Mouse (Mus musculus) kidney, embryonic 14.5 days (tissue): ENCODE results near the gene Pla2g12b. TPM values are rescaled to one million over a fixed set of nuclear protein-coding genes. Genes with fewer than 3 reads are reported as not detected.

Source experiments
- ATAC-seq: fragments of 200-750 bp; cut with Nextera tagmentation; 2 replicates; pipeline ENCODE4 v1.8.0; 2017; ENCODE audit warnings: moderate number of reproducible peaks, mild to moderate bottlenecking, moderate TSS enrichment, moderate library complexity; ENCODE audit not compliant: low FRiP score, low TSS enrichment
- H3K27ac ChIP-seq: fragments of 300-500 bp; sonication (generic); 2 replicates; pipeline ENCODE4 v1.5.1; 2014; ENCODE audit warnings: low read depth, mild to moderate bottlenecking, low read length, moderate library complexity, mixed read lengths
- H3K27me3 ChIP-seq: fragments of 300-500 bp; sonication (generic); 2 replicates; pipeline ENCODE4 v1.6.1; 2014; ENCODE audit warnings: mild to moderate bottlenecking, low read length; ENCODE audit not compliant: control insufficient read depth, insufficient read depth
- H3K36me3 ChIP-seq: fragments of 300-500 bp; sonication (generic); 2 replicates; pipeline ENCODE4 v1.6.1; 2014; ENCODE audit warnings: low read length, mixed read lengths; ENCODE audit not compliant: control insufficient read depth, insufficient read depth
- H3K4me1 ChIP-seq: fragments of 300-500 bp; sonication (generic); 2 replicates; pipeline ENCODE4 v1.6.1; 2014; ENCODE audit warnings: low read length, mixed read lengths; ENCODE audit not compliant: control insufficient read depth, insufficient read depth
- H3K4me2 ChIP-seq: fragments of 300-500 bp; sonication (generic); replicated peaks from 2 replicates; pipeline ENCODE4 v1.6.1; 2014; ENCODE audit warnings: low read depth, mild to moderate bottlenecking, low read length
- H3K4me3 ChIP-seq: fragments of 300-500 bp; sonication (generic); 2 replicates; pipeline ENCODE4 v1.5.1; 2014; ENCODE audit warnings: mild to moderate bottlenecking, low read length
- H3K9ac ChIP-seq: fragments of 300-500 bp; sonication (generic); 2 replicates; pipeline ENCODE4 v1.6.1; 2014; ENCODE audit warnings: low read depth, mild to moderate bottlenecking, low read length, moderate library complexity
- H3K9me3 ChIP-seq: fragments of 300-500 bp; sonication (generic); 2 replicates; pipeline ENCODE4 v1.6.1; 2016; ENCODE audit warnings: low read length; ENCODE audit not compliant: control insufficient read depth
- WGBS: fragments of 180-500 bp; shearing (Covaris S2); extraction: QIAGEN DNeasy Blood & Tissue Kit; methylation state at CpG from one replicate; pipeline ENCODE4 v1.1.7; 2014; 5-methylcytosine and 5-hydroxymethylcytosine counted together
- polyA plus RNA-seq: library from polyadenylated mRNA; unstranded; fragments of >200 nt; fragmentation: Nextera tagmentation; extraction: Ambion mirVana; gene quantifications from 2 replicates; pipeline ENCODE4 v1.2.1, GENCODE M21; 2014

The Pla2g12b gene
- polyA plus RNA-seq, 1 experiment from 2014 or later = 0.85 TPM

- Histone ChIP-seq H3K9me3 (no peaks in the 10 kb centered on the region), H3K9ac (no peak overlapping the region), H3K27ac (no peak overlapping the region), H3K27me3 (no peaks in the 10 kb centered on the region), H3K4me3 (no peak overlapping the region), H3K4me1 (no peaks in the 10 kb centered on the region), H3K4me2 (no peak overlapping the region), H3K36me3 (peaks cover 3% of the 10 kb centered on the region; the same call in 1 of the 2 replicates)
- no peak for ATAC-seq
- 84% methylated on average over 4 of the region's 4 CpGs for WGBS
Observed at GRCm38 (mm10) chr10:59466626-59467025, 63.2 kb downstream of the Pla2g12b start.

- WGBS = 93% methylated on average over 12 of the region's 12 CpGs
Observed at GRCm38 (mm10) chr10:59467297-59467696, 63.8 kb downstream of the Pla2g12b start.

GRCm38 (mm10) chr10:59470451-59470850, 67.0 kb downstream of the Pla2g12b start:
- 82% methylated on average over 5 of the region's 5 CpGs for WGBS
- H3K9ac ChIP-seq = no peak overlapping the region
- no peak overlapping the region for H3K27ac ChIP-seq
- no peak for ATAC-seq
- no peaks in the 10 kb centered on the region for H3K9me3 ChIP-seq
- no peaks in the 10 kb centered on the region for H3K4me1 ChIP-seq
- peaks cover 3% of the 10 kb centered on the region; the same call in 1 of the 2 replicates for H3K36me3 ChIP-seq
- H3K4me3 ChIP-seq = no peak overlapping the region
- H3K4me2 ChIP-seq = no peak overlapping the region
- no peaks in the 10 kb centered on the region for H3K27me3 ChIP-seq

More at GRCm38 (mm10) chr10:59467297-59467696, 63.8 kb downstream of the Pla2g12b start:
- ATAC-seq = no peak
- Histone ChIP-seq H3K9me3 (no peaks in the 10 kb centered on the region), H3K4me2 (no peak overlapping the region), H3K27ac (no peak overlapping the region), H3K9ac (no peak overlapping the region), H3K4me1 (no peaks in the 10 kb centered on the region), H3K27me3 (no peaks in the 10 kb centered on the region), H3K36me3 (peaks cover 3% of the 10 kb centered on the region; the same call in 1 of the 2 replicates), H3K4me3 (no peak overlapping the region)

Other genes starting within 250 kb of the Pla2g12b start
- gene Sept10, start 181.8 kb upstream of the Pla2g12b start, polyA plus RNA-seq = 54.4 and 55.8 TPM in 2 replicates
- 6.3 and 9.5 TPM in 2 replicates for gene Sowahc, start 181.7 kb upstream of the Pla2g12b start, polyA plus RNA-seq
- gene P4ha1, start 80.4 kb upstream of the Pla2g12b start, polyA plus RNA-seq = 31.7 and 43.7 TPM in 2 replicates
- gene Gm10273, start 8.0 kb upstream of the Pla2g12b start, polyA plus RNA-seq = 2.8 and 3.4 TPM in 2 replicates
- gene Oit3, start 38.1 kb downstream of the Pla2g12b start, polyA plus RNA-seq = 1.9 and 2.3 TPM in 2 replicates
- gene Gm10322, start 212.4 kb downstream of the Pla2g12b start, polyA plus RNA-seq = not detected in 2 replicates
- gene Mcu, start 213.0 kb downstream of the Pla2g12b start, polyA plus RNA-seq = 34.4 and 36.0 TPM in 2 replicates